Mouse (Mus musculus) midbrain, embryonic 11.5 days (tissue): ENCODE data around the gene Hmgcl. TPM values are rescaled to one million over a fixed set of nuclear protein-coding genes. Genes with fewer than 3 reads are reported as not detected.

ENCODE experiments used
- ATAC-seq: fragments of 200-750 bp; cut with Nextera tagmentation; 2 replicates; pipeline ENCODE4 v1.8.0; 2017; ENCODE audit warnings: moderate TSS enrichment, moderate library complexity; ENCODE audit not compliant: low FRiP score
- DNase-seq: peaks from one replicate; pipeline ENCODE4 v3.0.0; 2015; ENCODE audit warnings: low spot score; ENCODE audit errors: missing footprints
- H3K27ac ChIP-seq: fragments of 300-500 bp; sonication (generic); 2 replicates; pipeline ENCODE4 v1.5.1; 2014; ENCODE audit warnings: low read depth, low read length
- H3K27me3 ChIP-seq: fragments of 300-500 bp; sonication (generic); 2 replicates; pipeline ENCODE4 v1.6.1; 2014; ENCODE audit warnings: mild to moderate bottlenecking, low read length, moderate library complexity, mixed read lengths; ENCODE audit not compliant: control insufficient read depth, insufficient read depth
- H3K36me3 ChIP-seq: fragments of 300-500 bp; sonication (generic); 2 replicates; pipeline ENCODE4 v1.6.1; 2014; ENCODE audit warnings: mild to moderate bottlenecking, low read length, moderate library complexity, mixed read lengths; ENCODE audit not compliant: control insufficient read depth, insufficient read depth
- H3K4me1 ChIP-seq: fragments of 300-500 bp; sonication (generic); 2 replicates; pipeline ENCODE4 v1.6.1; 2014; ENCODE audit warnings: low read length; ENCODE audit not compliant: control insufficient read depth, insufficient read depth
- H3K4me2 ChIP-seq: fragments of 300-500 bp; sonication (generic); 2 replicates; pipeline ENCODE4 v1.6.1; 2014; ENCODE audit warnings: mild to moderate bottlenecking, moderate library complexity
- H3K4me3 ChIP-seq: fragments of 300-500 bp; sonication (generic); 2 replicates; pipeline ENCODE4 v1.5.1; 2014; ENCODE audit warnings: low read depth, low read length
- H3K9ac ChIP-seq: fragments of 300-500 bp; sonication (generic); 2 replicates; pipeline ENCODE4 v1.6.1; 2014; ENCODE audit warnings: low read length
- H3K9me3 ChIP-seq: fragments of 300-500 bp; sonication (generic); 2 replicates; pipeline ENCODE4 v1.6.1; 2016; ENCODE audit warnings: low read length; ENCODE audit not compliant: control insufficient read depth
- WGBS: fragments of 180-500 bp; shearing (Covaris S2); extraction: QIAGEN DNeasy Blood & Tissue Kit; methylation state at CpG from one replicate; pipeline ENCODE4 v1.1.7; 2014; 5-methylcytosine and 5-hydroxymethylcytosine counted together
- polyA plus RNA-seq: library from polyadenylated mRNA; unstranded; fragments of >200 nt; fragmentation: Nextera tagmentation; extraction: Ambion mirVana; gene quantifications from 2 replicates; pipeline ENCODE4 v1.2.1, GENCODE M21; 2014

Gene Hmgcl
- polyA plus RNA-seq, 1 experiment from 2014 or later: 62.9 TPM

DNA sequence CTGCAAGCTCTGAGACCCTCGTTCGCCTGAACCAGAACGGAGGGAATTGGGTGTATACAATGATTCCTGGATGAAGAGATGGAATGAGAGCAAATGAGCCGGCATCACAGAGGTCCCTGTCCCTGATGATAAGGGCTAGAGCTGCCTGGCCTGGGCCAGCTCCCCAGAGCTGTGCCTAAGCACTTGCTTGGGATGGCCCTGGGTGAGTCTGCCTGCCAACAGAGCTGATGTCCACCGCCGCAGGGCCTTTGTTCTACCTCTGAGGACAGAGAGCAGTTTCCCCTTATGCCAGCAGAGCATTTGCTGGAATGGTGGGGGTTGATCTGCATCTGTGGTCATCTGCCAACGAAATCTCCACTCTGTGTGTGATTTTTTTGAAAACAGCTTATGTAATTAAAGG lies 15.9 kb downstream of the Hmgcl start:
- H3K36me3 ChIP-seq: 0 out of 2 replicates have a peak, but pooled peaks cover 2% of the 10 kb centered on the region
- H3K4me1 ChIP-seq: peaks cover 9% of the 10 kb centered on the region
- no peak overlapping the region for H3K4me2 ChIP-seq
- ATAC-seq (no peak), DNase-seq (no peak)
- no peak overlapping the region for H3K9ac ChIP-seq
- no peaks in the 10 kb centered on the region for H3K9me3 ChIP-seq
- H3K27ac ChIP-seq: no peak overlapping the region
- no peak overlapping the region for H3K4me3 ChIP-seq
- WGBS: 92% methylated on average over 7 of the region's 7 CpGs
- H3K27me3 ChIP-seq: no peaks in the 10 kb centered on the region; the same call in 1 of the 2 replicates

DNA sequence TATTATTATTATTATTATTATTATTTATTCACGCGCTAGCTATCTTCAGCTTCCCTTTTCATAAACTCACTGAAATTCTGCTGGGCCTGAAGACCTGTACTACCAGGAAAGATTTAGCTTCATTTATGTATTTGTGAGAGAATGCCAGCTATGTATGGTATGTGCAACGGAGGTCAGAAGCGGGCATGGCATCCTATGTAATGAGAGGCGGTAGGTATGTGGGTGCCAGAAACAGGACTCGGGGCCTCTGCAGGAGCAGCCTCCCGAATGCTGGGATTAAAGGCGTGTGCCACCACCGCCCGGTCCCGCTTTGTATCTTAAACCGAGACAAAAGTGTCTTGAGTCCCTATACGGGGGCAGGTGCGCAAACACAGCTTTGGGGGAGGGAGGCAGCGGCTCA lies 16.7 kb downstream of the Hmgcl start:
- WGBS: 6% methylated on average over 15 of the region's 15 CpGs
- Histone ChIP-seq H3K36me3 (peaks cover 4% of the 10 kb centered on the region; the same call in 1 of the 2 replicates), H3K9me3 (no peaks in the 10 kb centered on the region)

DNA sequence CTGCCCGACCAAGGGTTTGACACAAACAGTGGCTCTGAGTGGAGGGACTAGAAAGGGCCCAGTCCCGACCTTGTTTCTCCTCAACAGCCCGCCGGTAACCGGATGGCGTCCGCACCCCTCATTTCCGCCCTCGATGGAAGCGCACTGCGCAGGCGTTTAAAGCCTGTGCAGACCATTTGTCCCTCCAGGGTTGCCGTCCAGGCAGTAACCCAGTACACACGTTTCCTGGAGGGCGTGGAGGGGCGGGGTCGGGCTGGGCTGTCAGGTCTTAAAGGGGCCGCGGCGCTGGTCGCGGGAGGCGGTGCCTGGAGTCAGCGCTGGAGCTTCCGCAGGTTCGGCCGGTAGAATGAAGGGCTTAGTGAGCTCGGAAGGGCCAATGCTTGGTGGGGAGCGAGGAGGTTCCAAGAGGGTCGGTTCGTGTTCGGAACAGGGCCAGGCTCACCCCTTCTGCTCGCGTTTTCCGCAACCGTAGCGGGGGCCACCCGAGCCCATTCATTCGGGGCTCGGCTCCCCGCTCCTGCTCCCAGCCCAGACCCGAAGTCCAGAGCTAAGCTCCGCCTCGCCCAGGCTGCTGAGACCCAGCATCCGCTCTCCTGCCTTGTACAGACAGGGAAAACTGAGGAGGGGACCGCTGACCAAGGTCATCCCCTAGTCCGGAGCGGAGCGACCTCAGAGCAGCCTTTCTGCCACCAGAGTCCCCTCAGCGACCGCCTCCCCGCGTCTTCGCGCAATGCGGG lies 17.4 kb downstream of the Hmgcl start, which contains the start of gene Gale:
TSS of gene Gale (plus strand) at position 271 of the 737 bp plus-strand sequence.
- Histone ChIP-seq H3K4me3 (peak within 1 kb of the TSS; percentile 72), H3K9me3 (no peaks in the 10 kb centered on the region), H3K27ac (peak within 1 kb of the TSS; percentile 68), H3K36me3 (peaks cover 8% of the 10 kb centered on the region; the same call in 1 of the 2 replicates), H3K4me2 (peak within 1 kb of the TSS; percentile 89), H3K9ac (peak within 1 kb of the TSS; percentile 78), H3K4me1 (peaks cover 9% of the 10 kb centered on the region), H3K27me3 (no peaks in the 10 kb centered on the region; the same call in 1 of the 2 replicates)
- DNase-seq: peak; percentile 99
- ATAC-seq: peak; percentile 92
- under 1% methylated on average over 55 of the region's 56 CpGs for WGBS

More for the DNA sequence above, 16.7 kb downstream of the Hmgcl start:
- Histone ChIP-seq H3K27me3 (no peaks in the 10 kb centered on the region; the same call in 1 of the 2 replicates), H3K4me2 (peak overlapping the region; percentile 89), H3K4me1 (peaks cover 9% of the 10 kb centered on the region), H3K27ac (peak overlapping the region; percentile 68), H3K9ac (peak overlapping the region; percentile 78), H3K4me3 (peak overlapping the region; percentile 72)
- DNase-seq (no peak), ATAC-seq (0 out of 2 replicates have a peak, but pooled peaks have one; percentile 6)

DNA sequence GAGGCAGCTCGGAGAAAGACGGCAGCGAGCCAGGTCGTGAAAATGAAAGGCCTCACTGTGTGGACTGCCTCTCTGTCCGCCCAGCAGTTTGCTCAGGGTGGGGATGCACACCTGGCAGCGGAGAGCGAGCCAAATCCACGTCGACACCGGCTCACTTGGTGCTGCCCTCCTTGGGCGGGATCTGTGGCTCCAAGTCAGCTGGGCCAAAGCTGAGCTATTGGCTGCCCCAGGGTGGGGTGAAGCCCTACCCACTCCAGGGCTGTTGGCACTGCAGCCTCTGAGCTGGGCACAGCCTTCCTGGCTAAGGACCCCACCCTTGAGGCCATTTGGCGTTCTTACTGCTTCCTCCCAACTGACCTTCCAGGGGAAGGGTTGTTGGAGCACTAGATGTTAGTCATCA lies 18.2 kb downstream of the Hmgcl start:
- H3K4me1 ChIP-seq: peaks cover 9% of the 10 kb centered on the region
- 3% methylated on average over 12 of the region's 12 CpGs for whole genome bisulfite sequencing
- H3K9ac ChIP-seq: peak overlapping the region; percentile 72
- peaks cover 16% of the 10 kb centered on the region for H3K36me3 ChIP-seq
- H3K4me2 ChIP-seq: peak overlapping the region; percentile 89
- ATAC-seq: no peak
- no peaks in the 10 kb centered on the region; the same call in 1 of the 2 replicates for H3K27me3 ChIP-seq
- no peak overlapping the region for H3K27ac ChIP-seq
- no peak for DNase-seq
- peak overlapping the region; percentile 72 for H3K4me3 ChIP-seq
- no peaks in the 10 kb centered on the region for H3K9me3 ChIP-seq

DNA sequence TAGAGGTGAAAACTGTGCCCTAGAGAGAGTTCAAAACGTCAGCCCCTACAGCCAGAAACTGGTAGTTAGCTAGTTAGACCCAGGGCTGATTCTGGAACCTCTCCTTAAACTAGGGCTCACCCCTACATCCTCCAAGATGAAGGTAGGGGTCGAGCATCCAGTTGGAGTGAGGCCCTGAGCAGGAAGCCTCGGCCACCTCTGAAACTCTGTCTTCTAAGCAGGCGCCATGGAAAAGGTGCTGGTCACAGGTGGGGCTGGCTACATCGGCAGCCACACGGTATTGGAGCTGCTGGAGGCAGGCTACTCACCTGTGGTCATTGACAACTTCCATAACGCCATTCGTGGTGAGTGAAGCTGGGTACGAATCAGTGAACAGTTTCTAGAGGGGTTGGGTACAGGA lies 18.9 kb downstream of the Hmgcl start:
- WGBS: 84% methylated on average over 9 of the region's 9 CpGs
- Histone ChIP-seq H3K9me3 (no peaks in the 10 kb centered on the region), H3K4me1 (peaks cover 9% of the 10 kb centered on the region), H3K9ac (no peak overlapping the region), H3K4me3 (no peak overlapping the region), H3K27ac (no peak overlapping the region), H3K4me2 (no peak overlapping the region), H3K27me3 (no peaks in the 10 kb centered on the region; the same call in 1 of the 2 replicates), H3K36me3 (peaks cover 23% of the 10 kb centered on the region)
- DNase-seq (no peak), ATAC-seq (no peak)

DNA sequence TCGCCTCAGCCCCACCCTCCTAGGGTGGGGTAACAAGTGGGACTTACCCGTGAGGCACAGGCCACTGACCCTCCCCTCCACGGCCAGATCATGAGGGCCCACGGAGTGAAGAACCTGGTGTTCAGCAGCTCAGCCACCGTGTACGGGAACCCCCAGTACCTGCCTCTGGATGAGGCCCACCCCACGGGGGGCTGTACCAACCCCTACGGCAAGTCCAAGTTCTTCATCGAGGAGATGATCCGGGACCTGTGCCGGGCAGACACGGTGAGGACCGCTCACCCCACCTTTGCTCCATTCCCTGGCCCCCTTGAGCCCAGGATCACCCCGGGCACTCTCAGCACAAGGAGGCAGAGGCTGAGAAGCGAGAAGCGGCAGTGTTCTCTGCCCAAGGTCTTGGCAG lies 20.0 kb downstream of the Hmgcl start:
- H3K36me3 ChIP-seq: peaks cover 23% of the 10 kb centered on the region

DNA sequence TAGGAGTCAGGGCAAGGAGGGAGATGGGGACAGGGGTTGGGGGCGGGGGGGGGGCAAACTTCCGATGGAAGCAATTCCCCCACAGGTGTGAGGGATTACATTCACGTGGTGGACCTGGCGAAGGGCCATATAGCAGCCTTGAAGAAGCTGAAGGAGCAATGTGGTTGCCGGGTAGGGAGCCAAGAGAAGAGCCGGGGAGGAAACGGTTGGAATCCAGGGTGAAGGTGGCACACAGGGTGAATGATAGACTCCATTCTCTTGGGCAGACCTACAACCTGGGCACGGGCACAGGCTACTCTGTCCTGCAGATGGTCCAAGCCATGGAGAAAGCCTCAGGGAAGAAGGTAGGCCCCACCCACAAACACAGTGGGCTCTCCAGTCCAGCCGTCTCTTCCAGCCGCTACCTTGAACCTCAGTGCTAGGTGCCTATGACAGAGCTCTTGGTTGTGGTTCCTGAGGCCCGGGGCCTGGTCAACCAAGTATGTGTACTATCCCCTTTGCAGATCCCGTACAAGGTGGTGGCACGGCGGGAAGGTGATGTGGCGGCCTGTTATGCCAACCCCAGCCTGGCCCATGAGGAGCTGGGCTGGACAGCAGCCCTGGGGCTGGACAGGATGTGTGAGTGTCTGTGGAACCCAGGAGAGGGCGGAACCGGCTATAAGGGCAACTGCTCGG lies 21.0 kb downstream of the Hmgcl start:
- peaks cover 23% of the 10 kb centered on the region for H3K36me3 ChIP-seq
- no peaks in the 10 kb centered on the region; the same call in 1 of the 2 replicates for H3K27me3 ChIP-seq
- DNase-seq: no peak
- no peak overlapping the region for H3K4me2 ChIP-seq
- 90% methylated on average over 18 of the region's 18 CpGs for WGBS
- no peak for ATAC-seq
- H3K9me3 ChIP-seq: no peaks in the 10 kb centered on the region
- no peak overlapping the region for H3K9ac ChIP-seq
- no peak overlapping the region for H3K4me3 ChIP-seq
- peaks cover 17% of the 10 kb centered on the region for H3K4me1 ChIP-seq
- H3K27ac ChIP-seq: no peak overlapping the region

More for the DNA sequence above, 20.0 kb downstream of the Hmgcl start:
- H3K27ac ChIP-seq: no peak overlapping the region
- no peak overlapping the region for H3K9ac ChIP-seq
- no peak for DNase-seq
- H3K4me2 ChIP-seq: no peak overlapping the region
- no peaks in the 10 kb centered on the region for H3K9me3 ChIP-seq
- H3K4me1 ChIP-seq: peaks cover 10% of the 10 kb centered on the region
- WGBS: 93% methylated on average over 16 of the region's 16 CpGs
- no peak overlapping the region for H3K4me3 ChIP-seq
- ATAC-seq: no peak
- no peaks in the 10 kb centered on the region; the same call in 1 of the 2 replicates for H3K27me3 ChIP-seq

DNA sequence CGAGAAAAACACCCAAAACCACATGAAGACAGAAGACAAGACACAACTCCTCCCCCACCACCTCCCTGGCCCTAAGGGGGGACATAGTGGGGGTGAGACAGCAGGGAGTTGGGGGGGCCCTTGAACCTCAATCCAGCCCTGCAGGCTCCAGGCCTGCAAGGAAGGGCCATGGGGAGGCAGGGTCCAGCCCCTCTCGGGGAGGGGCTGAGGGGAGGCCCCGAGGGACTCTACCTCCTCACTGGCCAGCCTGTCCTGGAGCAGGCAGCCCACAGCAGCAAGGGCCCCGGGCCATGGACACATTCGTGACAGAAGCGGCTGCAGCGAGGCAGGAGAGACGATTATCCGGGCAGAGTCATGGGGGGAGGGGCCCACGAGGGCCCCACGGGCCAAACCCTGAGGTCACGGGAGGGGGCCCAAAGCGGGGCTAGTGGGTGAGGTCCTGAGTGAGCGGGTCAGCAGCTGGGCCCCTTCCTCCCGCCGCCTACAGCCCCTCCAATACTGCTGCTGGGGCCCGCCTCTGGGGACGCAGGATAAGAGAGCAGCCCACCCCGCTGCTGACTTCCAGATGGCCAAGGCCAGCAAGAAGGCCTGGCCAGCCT lies 22.1 kb downstream of the Hmgcl start:
- no peak overlapping the region for H3K27ac ChIP-seq
- WGBS: 81% methylated on average over 18 of the region's 19 CpGs
- ATAC-seq: no peak

More for the DNA sequence above, 22.1 kb downstream of the Hmgcl start:
- peaks cover 23% of the 10 kb centered on the region for H3K36me3 ChIP-seq
- H3K9ac ChIP-seq: no peak overlapping the region
- H3K27me3 ChIP-seq: no peaks in the 10 kb centered on the region; the same call in 1 of the 2 replicates
- no peaks in the 10 kb centered on the region for H3K9me3 ChIP-seq
- no peak for DNase-seq
- H3K4me2 ChIP-seq: no peak overlapping the region
- peaks cover 22% of the 10 kb centered on the region for H3K4me1 ChIP-seq
- H3K4me3 ChIP-seq: no peak overlapping the region
